Mouse (Mus musculus): ENCODE measurements around the gene Acbd6. TPM values are rescaled to one million over a fixed set of nuclear protein-coding genes. Genes with fewer than 3 reads are reported as not detected.
A peak's percentile ranks its signal among the peaks of the same experiment; 100 is the strongest.

Gene Acbd6
- polyA plus RNA-seq, 1 experiment from 2014 or later: 58.7 TPM

GRCm38 (mm10) chr1:155538006-155538405 is 19.9 kb upstream of the Acbd6 start:
- Histone ChIP-seq H3K4me2 (ENCODE audit: low read depth, low read length) (no peak overlapping the region), H3K36me3 (ENCODE audit: control insufficient read depth, insufficient read depth, low read length) (no peaks in the 10 kb centered on the region), H3K4me3 (ENCODE audit: low read length) (no peak overlapping the region), H3K27ac (ENCODE audit: low read length) (no peak overlapping the region), H3K27me3 (ENCODE audit: control insufficient read depth, insufficient read depth, low read depth, low read length) (no peaks in the 10 kb centered on the region), H3K9ac (ENCODE audit: low read length) (no peak overlapping the region), H3K9me3 (ENCODE audit: control insufficient read depth, low read length) (no peaks in the 10 kb centered on the region), H3K4me1 (replicated peaks; ENCODE audit: control insufficient read depth, insufficient read depth, low read length) (no peaks in the 10 kb centered on the region)
- ATAC-seq (ENCODE audit: low read depth): no peak
- WGBS: 63% methylated on average over 7 of the region's 7 CpGs

- 30% methylated on average over 9 of the region's 9 CpGs for WGBS
- peak overlapping the region; percentile 98 for H3K9ac ChIP-seq (ENCODE audit: low read length)
- peaks cover 11% of the 10 kb centered on the region for H3K4me1 ChIP-seq (replicated peaks; ENCODE audit: control insufficient read depth, insufficient read depth, low read length)
- H3K4me3 ChIP-seq (ENCODE audit: low read length): peak overlapping the region; percentile 99
- H3K27ac ChIP-seq (ENCODE audit: low read length): peak overlapping the region; percentile 78
- H3K36me3 ChIP-seq (ENCODE audit: control insufficient read depth, insufficient read depth, low read length): no peaks in the 10 kb centered on the region
- peak; percentile 47 for ATAC-seq (ENCODE audit: low read depth)
- peak overlapping the region; percentile 90 for H3K4me2 ChIP-seq (ENCODE audit: low read depth, low read length)
- H3K9me3 ChIP-seq (ENCODE audit: control insufficient read depth, low read length): no peaks in the 10 kb centered on the region
- H3K27me3 ChIP-seq (ENCODE audit: control insufficient read depth, insufficient read depth, low read depth, low read length): no peaks in the 10 kb centered on the region
Measured at GRCm38 (mm10) chr1:155557642-155558011, 293 bp upstream of the Acbd6 start.

GRCm38 (mm10) chr1:155560021-155560420 is 2.1 kb downstream of the Acbd6 start:
- Histone ChIP-seq H3K9me3 (ENCODE audit: control insufficient read depth, low read length) (no peaks in the 10 kb centered on the region), H3K27ac (ENCODE audit: low read length) (no peak overlapping the region), H3K4me3 (ENCODE audit: low read length) (no peak overlapping the region), H3K27me3 (ENCODE audit: control insufficient read depth, insufficient read depth, low read depth, low read length) (no peaks in the 10 kb centered on the region), H3K4me1 (replicated peaks; ENCODE audit: control insufficient read depth, insufficient read depth, low read length) (peaks cover 11% of the 10 kb centered on the region), H3K9ac (ENCODE audit: low read length) (no peak overlapping the region), H3K36me3 (ENCODE audit: control insufficient read depth, insufficient read depth, low read length) (no peaks in the 10 kb centered on the region), H3K4me2 (ENCODE audit: low read depth, low read length) (peak overlapping the region; percentile 25; the same call in 1 of the 2 replicates)
- 82% methylated on average over 4 of the region's 4 CpGs for WGBS
- no peak for ATAC-seq (ENCODE audit: low read depth)

- no peak for ATAC-seq (ENCODE audit: low read depth)
Measured at GRCm38 (mm10) chr1:155560678-155561077, 2.8 kb downstream of the Acbd6 start.

GRCm38 (mm10) chr1:155562206-155562605 is 4.3 kb downstream of the Acbd6 start:
- 62% methylated on average over 6 of the region's 6 CpGs for WGBS
- H3K27ac ChIP-seq (ENCODE audit: low read length): no peak overlapping the region
- no peaks in the 10 kb centered on the region for H3K27me3 ChIP-seq (ENCODE audit: control insufficient read depth, insufficient read depth, low read depth, low read length)
- peaks cover 4% of the 10 kb centered on the region for H3K36me3 ChIP-seq (ENCODE audit: control insufficient read depth, insufficient read depth, low read length)
- H3K4me2 ChIP-seq (ENCODE audit: low read depth, low read length): no peak overlapping the region
- H3K4me3 ChIP-seq (ENCODE audit: low read length): no peak overlapping the region
- H3K9ac ChIP-seq (ENCODE audit: low read length): no peak overlapping the region
- ATAC-seq (ENCODE audit: low read depth): no peak
- H3K4me1 ChIP-seq (replicated peaks; ENCODE audit: control insufficient read depth, insufficient read depth, low read length): peaks cover 11% of the 10 kb centered on the region
- no peaks in the 10 kb centered on the region for H3K9me3 ChIP-seq (ENCODE audit: control insufficient read depth, low read length)

More at GRCm38 (mm10) chr1:155560678-155561077, 2.8 kb downstream of the Acbd6 start:
- Histone ChIP-seq H3K36me3 (ENCODE audit: control insufficient read depth, insufficient read depth, low read length) (no peaks in the 10 kb centered on the region; the same call in 1 of the 2 replicates), H3K9ac (ENCODE audit: low read length) (no peak overlapping the region), H3K4me1 (replicated peaks; ENCODE audit: control insufficient read depth, insufficient read depth, low read length) (peaks cover 11% of the 10 kb centered on the region), H3K9me3 (ENCODE audit: control insufficient read depth, low read length) (no peaks in the 10 kb centered on the region), H3K4me3 (ENCODE audit: low read length) (no peak overlapping the region), H3K27me3 (ENCODE audit: control insufficient read depth, insufficient read depth, low read depth, low read length) (no peaks in the 10 kb centered on the region), H3K4me2 (ENCODE audit: low read depth, low read length) (no peak overlapping the region), H3K27ac (ENCODE audit: low read length) (no peak overlapping the region)
- 66% methylated on average over 2 of the region's 2 CpGs for WGBS

GRCm38 (mm10) chr1:155564741-155565140 is 6.8 kb downstream of the Acbd6 start:
- ATAC-seq (ENCODE audit: low read depth): no peak
- 22% methylated on average over 3 of the region's 3 CpGs for WGBS

GRCm38 (mm10) chr1:155568133-155568532 is 10.2 kb downstream of the Acbd6 start:
- peaks cover 5% of the 10 kb centered on the region; the same call in 1 of the 2 replicates for H3K9me3 ChIP-seq (ENCODE audit: control insufficient read depth, low read length)
- H3K4me2 ChIP-seq (ENCODE audit: low read depth, low read length): no peak overlapping the region
- WGBS: 95% methylated on average over 9 of the region's 9 CpGs
- no peak overlapping the region for H3K27ac ChIP-seq (ENCODE audit: low read length)
- no peak for ATAC-seq (ENCODE audit: low read depth)
- H3K4me3 ChIP-seq (ENCODE audit: low read length): no peak overlapping the region
- H3K27me3 ChIP-seq (ENCODE audit: control insufficient read depth, insufficient read depth, low read depth, low read length): no peaks in the 10 kb centered on the region
- no peaks in the 10 kb centered on the region for H3K4me1 ChIP-seq (replicated peaks; ENCODE audit: control insufficient read depth, insufficient read depth, low read length)
- H3K36me3 ChIP-seq (ENCODE audit: control insufficient read depth, insufficient read depth, low read length): peaks cover 20% of the 10 kb centered on the region
- no peak overlapping the region for H3K9ac ChIP-seq (ENCODE audit: low read length)

More at GRCm38 (mm10) chr1:155564741-155565140, 6.8 kb downstream of the Acbd6 start:
- H3K27ac ChIP-seq (ENCODE audit: low read length): no peak overlapping the region
- H3K4me1 ChIP-seq (replicated peaks; ENCODE audit: control insufficient read depth, insufficient read depth, low read length): peaks cover 4% of the 10 kb centered on the region
- H3K9me3 ChIP-seq (ENCODE audit: control insufficient read depth, low read length): peaks cover 5% of the 10 kb centered on the region; the same call in 1 of the 2 replicates
- no peaks in the 10 kb centered on the region for H3K27me3 ChIP-seq (ENCODE audit: control insufficient read depth, insufficient read depth, low read depth, low read length)
- H3K4me2 ChIP-seq (ENCODE audit: low read depth, low read length): no peak overlapping the region
- H3K36me3 ChIP-seq (ENCODE audit: control insufficient read depth, insufficient read depth, low read length): peaks cover 18% of the 10 kb centered on the region
- no peak overlapping the region for H3K4me3 ChIP-seq (ENCODE audit: low read length)
- no peak overlapping the region for H3K9ac ChIP-seq (ENCODE audit: low read length)

GRCm38 (mm10) chr1:155569340-155569739 is 11.4 kb downstream of the Acbd6 start:
- peaks cover 5% of the 10 kb centered on the region; the same call in 1 of the 2 replicates for H3K9me3 ChIP-seq (ENCODE audit: control insufficient read depth, low read length)
- H3K4me2 ChIP-seq (ENCODE audit: low read depth, low read length): no peak overlapping the region
- H3K36me3 ChIP-seq (ENCODE audit: control insufficient read depth, insufficient read depth, low read length): peaks cover 20% of the 10 kb centered on the region
- H3K27me3 ChIP-seq (ENCODE audit: control insufficient read depth, insufficient read depth, low read depth, low read length): no peaks in the 10 kb centered on the region
- no peak overlapping the region for H3K27ac ChIP-seq (ENCODE audit: low read length)
- H3K9ac ChIP-seq (ENCODE audit: low read length): no peak overlapping the region
- ATAC-seq (ENCODE audit: low read depth): no peak
- H3K4me1 ChIP-seq (replicated peaks; ENCODE audit: control insufficient read depth, insufficient read depth, low read length): no peaks in the 10 kb centered on the region
- no peak overlapping the region for H3K4me3 ChIP-seq (ENCODE audit: low read length)
- WGBS: 81% methylated on average over 4 of the region's 4 CpGs

GRCm38 (mm10) chr1:155574966-155575673 is 17.2 kb downstream of the Acbd6 start:
- no peak overlapping the region for H3K4me3 ChIP-seq (ENCODE audit: low read length)
- H3K9ac ChIP-seq (ENCODE audit: low read length): no peak overlapping the region
- H3K4me1 ChIP-seq (replicated peaks; ENCODE audit: control insufficient read depth, insufficient read depth, low read length): no peaks in the 10 kb centered on the region
- no peak for ATAC-seq (ENCODE audit: low read depth)
- 0 out of 2 replicates have a peak, but pooled peaks cover 2% of the 10 kb centered on the region for H3K36me3 ChIP-seq (ENCODE audit: control insufficient read depth, insufficient read depth, low read length)
- no peak overlapping the region for H3K4me2 ChIP-seq (ENCODE audit: low read depth, low read length)
- 24% methylated on average over 7 of the region's 7 CpGs for WGBS
- H3K27me3 ChIP-seq (ENCODE audit: control insufficient read depth, insufficient read depth, low read depth, low read length): no peaks in the 10 kb centered on the region
- H3K9me3 ChIP-seq (ENCODE audit: control insufficient read depth, low read length): no peaks in the 10 kb centered on the region
- no peak overlapping the region for H3K27ac ChIP-seq (ENCODE audit: low read length)
